Mouse (Mus musculus): ENCODE data around the gene Rasa2.

- no peak for TF ChIP-seq CHD2 (IDR thresholded peaks at IDR 0.05; ENCODE audit: low read depth, low read length)
- no peak for TF ChIP-seq ZNF384 (IDR thresholded peaks at IDR 0.05; ENCODE audit: low read depth, low read length)
- no peak for TF ChIP-seq MAFK (IDR thresholded peaks at IDR 0.05; ENCODE audit: insufficient read depth, low read depth, low read length)
- TF ChIP-seq ZC3H11A (IDR thresholded peaks at IDR 0.05; ENCODE audit: borderline replicate concordance, low read depth, low read length), result no peak
- no peak for TF ChIP-seq HCFC1 (IDR thresholded peaks at IDR 0.05; ENCODE audit: borderline replicate concordance, insufficient read depth, low read length)
Measured at GRCm38 (mm10) chr9:96660510-96661244, 29.3 kb upstream of the Rasa2 start.

Data from ES-E14 (cell line).